Mouse (Mus musculus): ENCODE measurements around the gene Myl6.

GRCm38 (mm10) chr10:128442718-128443117, 51.2 kb downstream of the Myl6 start:
- TF ChIP-seq EP300 (IDR thresholded peaks at IDR 0.05; ENCODE audit: low read depth): no peak
- no peak for TF ChIP-seq CTCF (IDR thresholded peaks at IDR 0.05; ENCODE audit: low read depth)

All from heart, postnatal 0 days (tissue).